In genomic region chr14:75075299-75076180, GRCm38 (mm10) we compare ENCODE assay signal across 16 mouse cellular contexts. TPM values are rescaled to one million over a fixed set of nuclear protein-coding genes. Genes with fewer than 3 reads are reported as not detected.
DNase-seq lines count a peak whose midpoint lies in the region; ATAC-seq lines count a peak whose summit lies in the region.
"Had no signal": no experiment of that assay in that cellular context is flagged by ENCODE, and none has a peak within 500 bp of the region (broad histone marks: within the 10 kb centered on the region; RNA-seq: fewer than 3 reads in every experiment).

No protein-coding gene starts in this region.

- peak; percentile 12 for DNase-seq in left cerebral cortex, postnatal 4 days
- DNase-seq in left cerebral cortex, adult 11 months (ENCODE audit: low spot score): no peak
- peak; percentile 40 for DNase-seq in 416B (ENCODE audit: low read depth)
- DNase-seq in Muller cell, postnatal 12 days (ENCODE audit: inconsistent ontology term): peak; percentile 54
- DNase-seq in ovary, postnatal 10 days (ENCODE audit: low spot score): no peak
- DNase-seq: adrenal gland, postnatal 10 days; cerebellum, adult 11 months; cerebellum, adult 9-10 months; cerebellum, postnatal 36 days; gastrocnemius, postnatal 10 days; heart, adult 2 months had no signal

- intact Hi-C loops in left cerebral cortex, postnatal 4 days (cut with DNase I): no loop called here

- peak; percentile 54 for ATAC-seq in megakaryocyte progenitor cell, adult 5-6 weeks (replicated peaks; ENCODE audit: poor library complexity)
- ATAC-seq: forebrain, embryonic 14.5 days had no signal

RNA-seq across cellular contexts. Expression of gene Lrrc63, which starts 55.1 kb away (rescaled TPM):
- total RNA-seq in left cerebral cortex, postnatal 4 days (2021): not detected
- 0.12 and 0.27 TPM in 2 replicates for total RNA-seq in megakaryocyte progenitor cell, adult 5-6 weeks (2015)
- total RNA-seq in megakaryocyte progenitor cell, adult 5-6 weeks (2017): 0.17 TPM in 1 of 2 replicates, not detected in the other
- total RNA-seq: adrenal gland, postnatal 10 days; ES-E14; gastrocnemius, postnatal 10 days; gastrocnemius, postnatal 4 days; heart, adult 2 months; heart, postnatal 25 days had no signal

RNA-seq across cellular contexts. Expression of gene Lcp1, which starts 55.4 kb away (rescaled TPM):
- 10 to 100 TPM; 10.4 to 11.9 TPM for total RNA-seq in left cerebral cortex, postnatal 4 days (2021)
- 524 and 595 TPM in 2 replicates for total RNA-seq in megakaryocyte progenitor cell, adult 5-6 weeks (2015)
- 311 and 321 TPM in 2 replicates for total RNA-seq in megakaryocyte progenitor cell, adult 5-6 weeks (2017)

RNA-seq across cellular contexts. Expression of gene Rubcnl, which starts 59.7 kb away (rescaled TPM):
- under 1 TPM; 0.30 to 0.36 TPM for total RNA-seq in left cerebral cortex, postnatal 4 days (2021)
- 2.2 and 2.4 TPM in 2 replicates for total RNA-seq in megakaryocyte progenitor cell, adult 5-6 weeks (2015)
- total RNA-seq in megakaryocyte progenitor cell, adult 5-6 weeks (2017): 1.4 and 2.3 TPM in 2 replicates

Comparison
In these comparisons a context has a peak if more than half of its experiments do, and no peak if none do; other contexts are left out.
1. DNase-seq: peak in left cerebral cortex, postnatal 4 days (single experiment), 416B (single experiment) and Muller cell, postnatal 12 days (single experiment); none in left cerebral cortex, adult 11 months (single experiment) and ovary, postnatal 10 days (single experiment).
2. RNA of gene Lcp1, which starts 55.4 kb away (total RNA-seq): 311 to 595 TPM in megakaryocyte progenitor cell, adult 5-6 weeks; 10.4 to 11.9 TPM in left cerebral cortex, postnatal 4 days; every median in the first group is over 10 times any median in the second.